In genomic region chr19:19523629-19524028, GRCm38 (mm10) we compare ENCODE assay signal across 17 mouse cellular contexts.
"Had no signal": no experiment of that assay in that cellular context is flagged by ENCODE, and none has a peak within 500 bp of the region (broad histone marks: within the 10 kb centered on the region; RNA-seq: fewer than 3 reads in every experiment).

No protein-coding gene starts in this region.

- H3K4me2 ChIP-seq: lung, embryonic 15.5 days; midbrain, embryonic 11.5 days; midbrain, embryonic 13.5 days; midbrain, embryonic 15.5 days; neural tube, embryonic 12.5 days; stomach, embryonic 15.5 days had no signal

- H3K4me3 ChIP-seq: lung, embryonic 15.5 days; megakaryocyte, embryonic 14.5 days; midbrain, embryonic 13.5 days; midbrain, embryonic 15.5 days; neural tube, embryonic 12.5 days; stomach, embryonic 15.5 days had no signal

- H3K9me3 ChIP-seq: lung, embryonic 15.5 days; midbrain, embryonic 13.5 days; midbrain, embryonic 15.5 days; neural tube, embryonic 12.5 days; stomach, embryonic 15.5 days had no signal

- H3K27me3 ChIP-seq: lung, embryonic 15.5 days; megakaryocyte, embryonic 14.5 days; midbrain, embryonic 13.5 days; midbrain, embryonic 15.5 days; neural tube, embryonic 12.5 days; stomach, embryonic 15.5 days had no signal

- H3K4me1 ChIP-seq: lung, embryonic 15.5 days; midbrain, embryonic 13.5 days; midbrain, embryonic 15.5 days; neural tube, embryonic 12.5 days; stomach, embryonic 15.5 days had no signal

- H3K27ac ChIP-seq: lung, embryonic 15.5 days; macrophage; midbrain, embryonic 13.5 days; midbrain, embryonic 15.5 days; neural tube, embryonic 12.5 days; stomach, embryonic 15.5 days; stomach, postnatal 0 days had no signal

- ATAC-seq: lung, postnatal 0 days; midbrain, embryonic 13.5 days; midbrain, embryonic 15.5 days had no signal

- DNase-seq: lung, adult 2 months; lung, postnatal 14 days; lung, postnatal 36 days; right cerebral cortex, postnatal 14 days; thymus, adult 2 months; thymus, postnatal 25 days; thymus, postnatal 4 days had no signal

- H3K9ac ChIP-seq: lung, embryonic 15.5 days; midbrain, embryonic 13.5 days; midbrain, embryonic 15.5 days; neural tube, embryonic 12.5 days; stomach, embryonic 15.5 days had no signal

- H3K36me3 ChIP-seq: lung, embryonic 15.5 days; midbrain, embryonic 13.5 days; midbrain, embryonic 15.5 days; neural tube, embryonic 12.5 days; stomach, embryonic 15.5 days had no signal
